ENCODE assay signal across 13 mouse cellular contexts in the genomic region with DNA sequence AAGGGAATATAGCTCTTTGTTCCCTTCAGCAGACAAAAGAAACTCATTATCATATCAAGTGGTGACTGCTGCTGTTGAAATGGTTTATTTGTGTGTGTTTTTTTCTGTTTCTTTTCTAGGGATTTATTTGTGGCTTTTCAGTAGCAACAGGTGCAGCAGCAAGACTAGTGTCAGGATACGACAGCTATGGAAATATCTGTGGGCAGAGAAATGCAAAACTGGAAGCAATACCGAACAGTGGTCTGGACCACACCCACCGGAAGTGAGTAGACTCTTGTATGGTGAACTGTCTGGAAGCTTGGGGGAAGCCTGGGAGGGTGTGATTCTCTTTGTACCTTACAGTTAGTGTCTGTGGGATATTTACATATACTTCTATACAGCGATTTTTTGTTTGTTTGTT. TPM values are rescaled to one million over a fixed set of nuclear protein-coding genes. Genes with fewer than 3 reads are reported as not detected.
DNase-seq lines count a peak whose midpoint lies in the region; ATAC-seq and TF ChIP-seq lines count a peak whose summit lies in the region.
"Had no signal": no experiment of that assay in that cellular context is flagged by ENCODE, and none has a peak within 500 bp of the region (broad histone marks: within the 10 kb centered on the region; RNA-seq: fewer than 3 reads in every experiment).

No protein-coding gene starts in this region.

- no peak for TF ChIP-seq EP300 in stomach, postnatal 0 days (optimal IDR thresholded peaks at IDR 0.05)

- intact Hi-C loops in heart, postnatal 14 days (cut with DNase I), result no loop called here

- H3K36me3 ChIP-seq in G1E (replicated peaks), result peaks cover 36% of the 10 kb centered on the region
- H3K36me3 ChIP-seq in stomach, postnatal 0 days (ENCODE audit: control insufficient read depth, insufficient read depth, low read length), result no peaks in the 10 kb centered on the region
- H3K36me3 ChIP-seq: heart, embryonic 13.5 days; liver, embryonic 13.5 days; midbrain, embryonic 15.5 days had no signal

- peak; percentile 85 for DNase-seq in heart, adult 11 months
- DNase-seq in heart, postnatal 14 days, result no peak
- DNase-seq in A20 (ENCODE audit: low read depth, low spot score), result peak; percentile 68
- DNase-seq in G1E (ENCODE audit: low spot score), result peak; percentile 15
- DNase-seq in lung, postnatal 25 days (ENCODE audit: low spot score), result peak; percentile 50
- no peak for DNase-seq in frontal cortex, postnatal 14 days (ENCODE audit: low spot score in 2 of 2)
- DNase-seq in stomach, postnatal 0 days (ENCODE audit: low spot score), result no peak
- no peak for DNase-seq in ovary, postnatal 10 days (ENCODE audit: low spot score)
- DNase-seq: adrenal gland, postnatal 25 days; cerebellum, adult 2 months; liver, embryonic 13.5 days had no signal

- H3K4me1 ChIP-seq in G1E (ENCODE audit: insufficient read depth, low read depth, low read length), result peaks cover 23% of the 10 kb centered on the region
- no peaks in the 10 kb centered on the region for H3K4me1 ChIP-seq in stomach, postnatal 0 days (replicated peaks; ENCODE audit: control insufficient read depth, insufficient read depth)

- peak; percentile 73 for ATAC-seq in G1E (ENCODE audit: extremely low read depth, insufficient number of reproducible peaks, low FRiP score, poor library complexity, severe bottlenecking)
- no peak for ATAC-seq in stomach, postnatal 0 days (ENCODE audit: low FRiP score, low TSS enrichment)
- ATAC-seq: midbrain, embryonic 15.5 days had no signal

- no peak overlapping the region for H3K4me2 ChIP-seq in stomach, postnatal 0 days (replicated peaks; ENCODE audit: low read depth)
- H3K4me2 ChIP-seq: heart, embryonic 13.5 days; liver, embryonic 13.5 days; midbrain, embryonic 15.5 days had no signal

- H3K27me3 ChIP-seq in G1E (ENCODE audit: insufficient read depth, low read length), result no peaks in the 10 kb centered on the region
- no peaks in the 10 kb centered on the region for H3K27me3 ChIP-seq in stomach, postnatal 0 days (ENCODE audit: control insufficient read depth, insufficient read depth, low read length)
- H3K27me3 ChIP-seq: heart, embryonic 13.5 days; liver, embryonic 13.5 days; midbrain, embryonic 15.5 days had no signal

- no peak overlapping the region for H3K27ac ChIP-seq in stomach, postnatal 0 days (replicated peaks)
- H3K27ac ChIP-seq: heart, embryonic 13.5 days; liver, embryonic 13.5 days; midbrain, embryonic 15.5 days had no signal

- H3K9ac ChIP-seq in stomach, postnatal 0 days (ENCODE audit: low read length), result no peak overlapping the region
- H3K9ac ChIP-seq: heart, embryonic 13.5 days; liver, embryonic 13.5 days; midbrain, embryonic 15.5 days had no signal

- no peak for TF ChIP-seq CTCF in G1E (IDR thresholded peaks at IDR 0.05; ENCODE audit: low read depth, low read length)
- TF ChIP-seq CTCF in stomach, postnatal 0 days (IDR thresholded peaks at IDR 0.05; ENCODE audit: low read depth), result no peak

- H3K9me3 ChIP-seq in G1E (replicated peaks), result no peaks in the 10 kb centered on the region
- no peaks in the 10 kb centered on the region for H3K9me3 ChIP-seq in stomach, postnatal 0 days (ENCODE audit: control insufficient read depth, low read length)
- H3K9me3 ChIP-seq: heart, embryonic 13.5 days; liver, embryonic 13.5 days; midbrain, embryonic 15.5 days had no signal

- 68% methylated on average over 4 of the region's 4 CpGs for WGBS in stomach, postnatal 0 days

- no peak overlapping the region; the same call in 1 of the 2 replicates for H3K4me3 ChIP-seq in G1E (ENCODE audit: low read depth, low read length)
- no peak overlapping the region for H3K4me3 ChIP-seq in stomach, postnatal 0 days (ENCODE audit: low read depth, low read length)
- H3K4me3 ChIP-seq: heart, embryonic 13.5 days; liver, embryonic 13.5 days; midbrain, embryonic 15.5 days had no signal

RNA-seq across cellular contexts. Expression of gene Slc44a1, which starts 51.1 kb away (rescaled TPM):
- 10 to 100 TPM; 43.0 to 47.2 TPM for total RNA-seq in heart, postnatal 14 days (2021)
- total RNA-seq in G1E (2014; fragmentation: Nextera tagmentation) (42.3 and 44.7 TPM in 2 replicates), G1E (2017) (14.4 and 15.6 TPM in 2 replicates)
- 5.2 and 6.6 TPM in 2 replicates for polyA plus RNA-seq in G1E (2012)
- polyA plus RNA-seq in stomach, postnatal 0 days (2015; fragmentation: Nextera tagmentation; extraction: Ambion mirVana), result 31.9 and 33.9 TPM in 2 replicates

Comparison
In these comparisons a context has a peak if more than half of its experiments do, and no peak if none do; other contexts are left out.
1. DNase-seq: peak in heart, adult 11 months (single experiment), A20 (single experiment), G1E (single experiment) and lung, postnatal 25 days (single experiment); none in heart, postnatal 14 days (0 of 2), frontal cortex, postnatal 14 days (0 of 2), stomach, postnatal 0 days (single experiment) and ovary, postnatal 10 days (single experiment).